Mouse (Mus musculus) liver, postnatal 0 days (tissue): Measurements from ENCODE around the gene Tfpi.

Source experiments
- CTCF ChIP-seq: sonication (generic); IDR thresholded peaks from 2 replicates; pipeline ENCODE4 v1.5.1; 2016; ENCODE audit warnings: antibody characterized with exemption, low read depth
- EP300 ChIP-seq: IDR thresholded peaks from 2 replicates; pipeline ENCODE4 v1.6.1; 2016; ENCODE audit warnings: antibody characterized with exemption, low read depth, mild to moderate bottlenecking

DNA sequence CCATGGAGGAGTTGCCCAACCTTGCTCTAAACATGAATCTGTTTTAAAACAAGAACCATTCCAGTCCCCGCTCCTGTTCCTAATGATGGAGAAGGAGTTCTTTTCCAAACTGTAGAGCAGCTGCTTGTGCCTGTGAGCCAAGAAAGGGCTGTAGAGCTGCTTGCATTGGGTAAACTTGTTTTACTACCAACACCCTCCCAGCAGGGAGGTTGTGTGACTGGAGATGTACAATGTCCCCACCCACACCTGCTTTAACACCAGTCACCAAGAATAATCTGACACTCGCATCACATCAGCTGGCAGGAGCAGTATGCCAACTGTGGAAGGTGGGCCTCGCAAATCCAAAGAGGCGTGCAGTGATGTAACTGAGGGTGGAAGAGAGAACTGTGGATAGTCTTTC is 34.5 kb upstream of the Tfpi start:
- no peak for TF ChIP-seq CTCF
- no peak for TF ChIP-seq EP300
